9 mouse cellular contexts compared by ENCODE assay signal in genomic region chr6:149119853-149120252, GRCm38 (mm10). TPM values are rescaled to one million over a fixed set of nuclear protein-coding genes. Genes with fewer than 3 reads are reported as not detected.
DNase-seq lines count a peak whose midpoint lies in the region; ATAC-seq and TF ChIP-seq lines count a peak whose summit lies in the region.
"Had no signal": no experiment of that assay in that cellular context is flagged by ENCODE, and none has a peak within 500 bp of the region (broad histone marks: within the 10 kb centered on the region; RNA-seq: fewer than 3 reads in every experiment).

No protein-coding gene starts in this region.

- H3K27ac ChIP-seq in heart, adult 2 months, result peak overlapping the region; percentile 73
- H3K27ac ChIP-seq in heart, embryonic 10.5 days, result no peak overlapping the region
- no peak overlapping the region for H3K27ac ChIP-seq in forebrain, embryonic 15.5 days (replicated peaks)
- H3K27ac ChIP-seq in hindbrain, embryonic 15.5 days (replicated peaks), result no peak overlapping the region
- H3K27ac ChIP-seq in midbrain, embryonic 10.5 days (replicated peaks), result no peak overlapping the region

- peak in 1 of 2 experiments; percentile 42 for DNase-seq in heart, adult 2 months
- DNase-seq in heart, embryonic 10.5 days (ENCODE audit: low spot score), result no peak
- peak; percentile 88 for DNase-seq in adipocyte (ENCODE audit: low spot score)
- DNase-seq in left cerebral cortex, adult 11 months (ENCODE audit: low spot score), result peak; percentile 69
- DNase-seq in midbrain, embryonic 10.5 days (ENCODE audit: low spot score), result peak; percentile 19
- peak; percentile 86 for DNase-seq in splenic B cell, adult 2 months (ENCODE audit: low read depth, low spot score)

- H3K4me3 ChIP-seq in heart, adult 2 months, result no peak overlapping the region
- H3K4me3 ChIP-seq in heart, embryonic 10.5 days, result no peak overlapping the region
- no peak overlapping the region for H3K4me3 ChIP-seq in forebrain, embryonic 15.5 days
- no peak overlapping the region for H3K4me3 ChIP-seq in hindbrain, embryonic 15.5 days
- H3K4me3 ChIP-seq in midbrain, embryonic 10.5 days, result no peak overlapping the region

- WGBS in heart, adult 2 months, result 31% methylated on average over 2 of the region's 2 CpGs
- 37% methylated on average over 2 of the region's 2 CpGs for WGBS in heart, embryonic 10.5 days
- 38% methylated on average over 2 of the region's 2 CpGs for WGBS in forebrain, embryonic 15.5 days
- WGBS in hindbrain, embryonic 15.5 days, result 39% methylated on average over 2 of the region's 2 CpGs
- WGBS in midbrain, embryonic 10.5 days, result 43% methylated on average over 2 of the region's 2 CpGs

- intact Hi-C loops in heart, adult 2 months (cut with DNase I), result loop anchor here (1.0 to 5.0 kb wide), 4 partner anchors 19 to 173 kb away; partner anchors contain the start of genes Dennd5b and Sinhcaf

- no peaks in the 10 kb centered on the region for H3K79me2 ChIP-seq in heart, adult 2 months (replicated peaks; ENCODE audit: control insufficient read depth, insufficient read depth, low read length)

- no peak for TF ChIP-seq POLR2A in heart, adult 2 months (IDR thresholded peaks at IDR 0.05; ENCODE audit: insufficient read depth, low read depth, low read length)

- no peak overlapping the region for H3K4me2 ChIP-seq in forebrain, embryonic 15.5 days (replicated peaks)
- no peak overlapping the region for H3K4me2 ChIP-seq in hindbrain, embryonic 15.5 days

- H3K9me3 ChIP-seq in heart, embryonic 10.5 days, result no peaks in the 10 kb centered on the region
- no peaks in the 10 kb centered on the region for H3K9me3 ChIP-seq in forebrain, embryonic 15.5 days
- no peaks in the 10 kb centered on the region for H3K9me3 ChIP-seq in hindbrain, embryonic 15.5 days
- H3K9me3 ChIP-seq in midbrain, embryonic 10.5 days (replicated peaks), result no peaks in the 10 kb centered on the region

- H3K36me3 ChIP-seq in heart, adult 2 months (ENCODE audit: control insufficient read depth, insufficient read depth, low read length), result peaks cover 9% of the 10 kb centered on the region
- no peaks in the 10 kb centered on the region for H3K36me3 ChIP-seq in heart, embryonic 10.5 days
- H3K36me3 ChIP-seq in forebrain, embryonic 15.5 days, result no peaks in the 10 kb centered on the region
- no peaks in the 10 kb centered on the region for H3K36me3 ChIP-seq in hindbrain, embryonic 15.5 days
- H3K36me3 ChIP-seq in midbrain, embryonic 10.5 days, result no peaks in the 10 kb centered on the region
- no peaks in the 10 kb centered on the region for H3K36me3 ChIP-seq in splenic B cell, adult 2 months (ENCODE audit: control insufficient read depth, insufficient read depth, low read length, poor library complexity, severe bottlenecking)

- H3K4me1 ChIP-seq in heart, adult 2 months (ENCODE audit: control insufficient read depth, insufficient read depth, low read length), result peaks cover 3% of the 10 kb centered on the region
- peaks cover 6% of the 10 kb centered on the region; the same call in 1 of the 2 replicates for H3K4me1 ChIP-seq in heart, embryonic 10.5 days
- H3K4me1 ChIP-seq in forebrain, embryonic 15.5 days, result peaks cover 2% of the 10 kb centered on the region; the same call in 1 of the 2 replicates
- H3K4me1 ChIP-seq in hindbrain, embryonic 15.5 days (replicated peaks), result no peaks in the 10 kb centered on the region
- H3K4me1 ChIP-seq in midbrain, embryonic 10.5 days, result peaks cover 6% of the 10 kb centered on the region; the same call in 1 of the 2 replicates

- peak; percentile 69; the same call in 1 of the 2 replicates for ATAC-seq in forebrain, embryonic 15.5 days (replicated peaks)
- 0 out of 2 replicates have a peak, but pooled peaks have one; percentile 54 for ATAC-seq in hindbrain, embryonic 15.5 days (ENCODE audit: low FRiP score, low read depth)

- TF ChIP-seq CTCF in heart, adult 2 months (IDR thresholded peaks at IDR 0.05), result peak; percentile 90

- no peaks in the 10 kb centered on the region for H3K27me3 ChIP-seq in heart, adult 2 months (ENCODE audit: control insufficient read depth, insufficient read depth, low read length)
- no peaks in the 10 kb centered on the region for H3K27me3 ChIP-seq in heart, embryonic 10.5 days (ENCODE audit: insufficient read depth, poor library complexity, severe bottlenecking)
- no peaks in the 10 kb centered on the region for H3K27me3 ChIP-seq in forebrain, embryonic 15.5 days
- no peaks in the 10 kb centered on the region for H3K27me3 ChIP-seq in hindbrain, embryonic 15.5 days
- H3K27me3 ChIP-seq in midbrain, embryonic 10.5 days (ENCODE audit: low read depth, poor library complexity, severe bottlenecking), result no peaks in the 10 kb centered on the region
- H3K27me3 ChIP-seq in splenic B cell, adult 2 months (ENCODE audit: control insufficient read depth, insufficient read depth, low read length, poor library complexity, severe bottlenecking), result no peaks in the 10 kb centered on the region; the same call in 1 of the 2 replicates

- H3K9ac ChIP-seq in heart, adult 2 months (ENCODE audit: low read depth, low read length), result no peak overlapping the region; the same call in 1 of the 2 replicates
- no peak overlapping the region for H3K9ac ChIP-seq in forebrain, embryonic 15.5 days (replicated peaks)
- H3K9ac ChIP-seq in hindbrain, embryonic 15.5 days, result no peak overlapping the region

- no peak for TF ChIP-seq EP300 in heart, adult 2 months (IDR thresholded peaks at IDR 0.05; ENCODE audit: insufficient read depth, low read depth, low read length)

RNA-seq across cellular contexts. Expression of gene Gm10203, which starts 10.1 kb away (rescaled TPM):
- not detected for total RNA-seq in heart, adult 2 months (2021)
- not detected in 2 replicates for polyA plus RNA-seq in heart, adult 2 months (2012; rRNA removed)
- polyA plus RNA-seq in heart, embryonic 10.5 days (2016; fragmentation: Nextera tagmentation; extraction: Ambion mirVana), result not detected in 2 replicates
- not detected in 2 replicates for polyA plus RNA-seq in forebrain, embryonic 15.5 days (2015; fragmentation: Nextera tagmentation; extraction: Ambion mirVana)
- polyA plus RNA-seq in hindbrain, embryonic 15.5 days (2015; fragmentation: Nextera tagmentation; extraction: Ambion mirVana), result not detected in 2 replicates
- not detected in 2 replicates for polyA plus RNA-seq in midbrain, embryonic 10.5 days (2016; fragmentation: Nextera tagmentation; extraction: Ambion mirVana)
- total RNA-seq: layer of hippocampus, postnatal 36 days had no signal

RNA-seq across cellular contexts. Expression of gene Dennd5b, which starts 18.4 kb away (rescaled TPM):
- total RNA-seq in heart, adult 2 months (2021), result 10 to 100 TPM; 16.0 to 17.8 TPM
- polyA plus RNA-seq in heart, adult 2 months (2012; rRNA removed), result 3.7 and 5.9 TPM in 2 replicates
- 7.3 and 10.2 TPM in 2 replicates for polyA plus RNA-seq in heart, embryonic 10.5 days (2016; fragmentation: Nextera tagmentation; extraction: Ambion mirVana)
- polyA plus RNA-seq in forebrain, embryonic 15.5 days (2015; fragmentation: Nextera tagmentation; extraction: Ambion mirVana), result 12.4 and 13.3 TPM in 2 replicates
- 12.0 and 12.8 TPM in 2 replicates for polyA plus RNA-seq in hindbrain, embryonic 15.5 days (2015; fragmentation: Nextera tagmentation; extraction: Ambion mirVana)
- polyA plus RNA-seq in midbrain, embryonic 10.5 days (2016; fragmentation: Nextera tagmentation; extraction: Ambion mirVana), result 11.9 and 14.3 TPM in 2 replicates

RNA-seq across cellular contexts. Expression of gene Etfbkmt, which starts 19.8 kb away (rescaled TPM):
- 10 to 100 TPM; 24.2 to 38.8 TPM for total RNA-seq in heart, adult 2 months (2021)
- polyA plus RNA-seq in heart, adult 2 months (2012; rRNA removed), result 12.8 and 43.9 TPM in 2 replicates
- 14.0 and 19.9 TPM in 2 replicates for polyA plus RNA-seq in heart, embryonic 10.5 days (2016; fragmentation: Nextera tagmentation; extraction: Ambion mirVana)
- polyA plus RNA-seq in forebrain, embryonic 15.5 days (2015; fragmentation: Nextera tagmentation; extraction: Ambion mirVana), result 6.8 and 7.5 TPM in 2 replicates
- 7.3 and 8.2 TPM in 2 replicates for polyA plus RNA-seq in hindbrain, embryonic 15.5 days (2015; fragmentation: Nextera tagmentation; extraction: Ambion mirVana)
- 9.8 and 9.9 TPM in 2 replicates for polyA plus RNA-seq in midbrain, embryonic 10.5 days (2016; fragmentation: Nextera tagmentation; extraction: Ambion mirVana)
